Mouse (Mus musculus): ENCODE data around the gene Cdkn1b. TPM values are rescaled to one million over a fixed set of nuclear protein-coding genes. Genes with fewer than 3 reads are reported as not detected.

Gene Cdkn1b
- polyA plus RNA-seq, 1 experiment from 2014 or later = 14.1 TPM

DNA sequence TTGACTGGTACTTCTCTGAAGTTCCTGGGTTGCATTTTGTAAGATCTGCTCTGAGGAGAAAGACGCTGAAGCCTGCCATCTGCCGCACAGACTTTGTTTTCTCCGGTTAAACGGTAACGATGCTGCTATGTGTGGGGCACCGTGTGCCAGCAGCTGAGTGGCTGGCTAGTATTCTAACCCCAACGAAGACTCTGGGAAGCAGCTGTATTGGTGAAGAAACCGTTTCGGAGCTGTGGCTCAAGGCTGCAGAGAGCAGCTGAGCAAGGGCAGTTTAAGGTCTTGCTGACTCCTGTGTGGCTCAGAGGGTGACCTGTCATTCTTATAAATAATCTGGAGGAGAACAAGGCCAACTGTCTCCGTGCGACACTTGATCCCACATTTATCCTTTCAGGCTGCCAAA lies 33.8 kb downstream of the Cdkn1b start:
- H3K27me3 ChIP-seq (ENCODE audit: insufficient read depth, low read length) = no peaks in the 10 kb centered on the region
- TF ChIP-seq CTCF (IDR thresholded peaks at IDR 0.05; ENCODE audit: low read depth) (no peak), EP300 (IDR thresholded peaks at IDR 0.05; ENCODE audit: low read depth) (no peak)
- H3K9ac ChIP-seq (replicated peaks) = no peak overlapping the region
- WGBS (ENCODE audit: insufficient replicate concordance) = 89% methylated on average over 11 of the region's 11 CpGs
- no peaks in the 10 kb centered on the region for H3K9me3 ChIP-seq (ENCODE audit: low read length)
- DNase-seq (no peak), ATAC-seq (no peak)
- no peak overlapping the region for H3K4me2 ChIP-seq (ENCODE audit: low read depth, low read length)
- H3K4me1 ChIP-seq (ENCODE audit: insufficient read depth) = no peaks in the 10 kb centered on the region
- peaks cover 35% of the 10 kb centered on the region for H3K36me3 ChIP-seq (replicated peaks; ENCODE audit: insufficient read depth, low read length)
- no peak overlapping the region for H3K27ac ChIP-seq (ENCODE audit: low read depth)
- H3K4me3 ChIP-seq (ENCODE audit: low read depth, low read length) = no peak overlapping the region

DNA sequence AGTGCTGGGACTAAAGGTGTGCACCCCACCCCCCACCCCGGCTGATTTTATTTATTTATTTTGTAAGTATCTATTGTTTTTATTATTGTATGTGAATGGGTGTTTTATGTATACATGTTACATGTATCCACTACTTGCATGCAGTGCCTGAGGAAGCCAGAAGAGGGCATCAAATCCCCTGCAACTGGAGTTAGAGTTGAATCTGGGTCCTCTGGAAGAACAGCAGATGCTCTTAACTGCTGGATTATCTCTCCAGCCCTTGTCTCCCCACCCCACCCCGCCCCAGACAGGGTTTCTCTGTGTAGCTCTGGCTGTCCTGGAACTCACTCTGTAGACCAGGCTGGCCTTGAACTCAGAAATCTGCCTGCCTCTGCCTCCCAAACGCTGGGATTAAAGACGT lies 36.2 kb downstream of the Cdkn1b start:
- peak; percentile 48 for TF ChIP-seq CTCF (IDR thresholded peaks at IDR 0.05; ENCODE audit: low read depth)
- no peak for TF ChIP-seq EP300 (IDR thresholded peaks at IDR 0.05; ENCODE audit: low read depth)
- peaks cover 20% of the 10 kb centered on the region for H3K36me3 ChIP-seq (replicated peaks; ENCODE audit: insufficient read depth, low read length)
- DNase-seq = peak; percentile 33

DNA sequence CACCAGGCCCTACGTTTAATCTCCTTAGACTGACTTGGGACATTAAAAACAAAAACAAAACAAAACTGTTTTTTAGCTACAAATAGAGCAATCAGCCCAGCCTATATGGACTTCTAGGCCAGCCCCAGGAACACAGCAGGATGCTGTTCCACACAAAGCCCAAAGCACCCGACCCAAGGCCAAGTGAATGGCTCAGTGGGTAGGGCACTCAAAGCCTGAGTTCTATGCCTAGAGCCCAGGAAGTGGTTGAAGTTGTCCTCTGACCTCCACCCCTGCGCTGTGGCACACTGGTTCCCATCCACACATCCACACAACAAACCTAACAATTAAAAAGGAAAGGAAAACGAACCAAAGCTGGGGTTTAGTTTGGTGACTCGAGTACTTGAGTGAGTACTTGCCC lies 41.1 kb downstream of the Cdkn1b start:
- no peak overlapping the region for H3K4me2 ChIP-seq (ENCODE audit: low read depth, low read length)
- 72% methylated on average over 5 of the region's 5 CpGs for WGBS (ENCODE audit: insufficient replicate concordance)
- DNase-seq = no peak

More for the DNA sequence above, 36.2 kb downstream of the Cdkn1b start:
- no peaks in the 10 kb centered on the region for H3K27me3 ChIP-seq (ENCODE audit: insufficient read depth, low read length)
- H3K4me3 ChIP-seq (ENCODE audit: low read depth, low read length) = no peak overlapping the region
- no peaks in the 10 kb centered on the region for H3K9me3 ChIP-seq (ENCODE audit: low read length)
- H3K27ac ChIP-seq (ENCODE audit: low read depth) = no peak overlapping the region
- no peak overlapping the region for H3K9ac ChIP-seq (replicated peaks)
- H3K4me2 ChIP-seq (ENCODE audit: low read depth, low read length) = no peak overlapping the region
- ATAC-seq = no peak
- 82% methylated on average over 4 of the region's 4 CpGs for WGBS (ENCODE audit: insufficient replicate concordance)
- H3K4me1 ChIP-seq (ENCODE audit: insufficient read depth) = no peaks in the 10 kb centered on the region

DNA sequence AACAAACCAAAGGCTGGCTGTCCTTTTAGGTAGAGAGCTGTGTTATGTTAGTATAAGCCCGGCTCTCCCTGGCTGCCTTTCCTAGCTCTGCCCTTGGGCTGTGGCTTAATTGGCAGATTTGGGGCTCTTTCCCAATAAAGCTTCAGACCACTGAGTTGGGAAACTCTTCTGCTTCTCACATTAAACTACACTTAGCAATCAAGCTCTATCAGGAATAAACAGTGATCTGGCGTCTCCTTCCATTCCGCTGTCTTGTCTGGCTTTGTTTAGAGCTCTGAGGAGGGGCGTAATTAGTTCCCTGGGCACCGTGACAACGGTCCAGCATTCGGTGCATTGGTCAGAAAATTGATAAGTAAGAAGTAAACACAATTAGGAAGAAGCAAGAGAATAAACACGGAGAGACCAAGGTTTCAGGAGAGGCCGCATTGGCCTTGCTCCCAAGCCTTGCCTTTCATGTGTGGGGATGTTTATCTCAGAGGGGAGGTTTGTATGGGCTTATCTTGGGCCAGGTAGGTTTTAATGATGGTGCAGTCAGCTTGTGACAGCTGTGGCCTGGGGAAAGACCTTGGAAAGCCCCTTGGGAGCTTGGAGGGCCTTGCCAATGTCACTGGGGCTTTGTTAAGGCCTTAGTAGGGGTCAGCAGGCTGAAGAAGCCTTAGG lies 41.8 kb downstream of the Cdkn1b start:
- H3K36me3 ChIP-seq (replicated peaks; ENCODE audit: insufficient read depth, low read length) = peaks cover 4% of the 10 kb centered on the region; the same call in 1 of the 2 replicates
- no peaks in the 10 kb centered on the region for H3K27me3 ChIP-seq (ENCODE audit: insufficient read depth, low read length)
- H3K4me3 ChIP-seq (ENCODE audit: low read depth, low read length) = no peak overlapping the region
- DNase-seq (no peak), ATAC-seq (no peak)
- no peak overlapping the region for H3K9ac ChIP-seq (replicated peaks)
- WGBS (ENCODE audit: insufficient replicate concordance) = 59% methylated on average over 9 of the region's 9 CpGs
- TF ChIP-seq CTCF (IDR thresholded peaks at IDR 0.05; ENCODE audit: low read depth) (no peak), EP300 (IDR thresholded peaks at IDR 0.05; ENCODE audit: low read depth) (no peak)
- H3K27ac ChIP-seq (ENCODE audit: low read depth) = no peak overlapping the region
- no peak overlapping the region for H3K4me2 ChIP-seq (ENCODE audit: low read depth, low read length)
- no peaks in the 10 kb centered on the region for H3K4me1 ChIP-seq (ENCODE audit: insufficient read depth)
- no peaks in the 10 kb centered on the region for H3K9me3 ChIP-seq (ENCODE audit: low read length)

More for the DNA sequence above, 41.1 kb downstream of the Cdkn1b start:
- Histone ChIP-seq H3K27me3 (ENCODE audit: insufficient read depth, low read length) (no peaks in the 10 kb centered on the region), H3K9me3 (ENCODE audit: low read length) (no peaks in the 10 kb centered on the region), H3K4me3 (ENCODE audit: low read depth, low read length) (no peak overlapping the region), H3K4me1 (ENCODE audit: insufficient read depth) (no peaks in the 10 kb centered on the region), H3K9ac (replicated peaks) (no peak overlapping the region), H3K36me3 (replicated peaks; ENCODE audit: insufficient read depth, low read length) (peaks cover 4% of the 10 kb centered on the region; the same call in 1 of the 2 replicates), H3K27ac (ENCODE audit: low read depth) (no peak overlapping the region)
- TF ChIP-seq CTCF (IDR thresholded peaks at IDR 0.05; ENCODE audit: low read depth) (no peak), EP300 (IDR thresholded peaks at IDR 0.05; ENCODE audit: low read depth) (no peak)
- no peak for ATAC-seq

DNA sequence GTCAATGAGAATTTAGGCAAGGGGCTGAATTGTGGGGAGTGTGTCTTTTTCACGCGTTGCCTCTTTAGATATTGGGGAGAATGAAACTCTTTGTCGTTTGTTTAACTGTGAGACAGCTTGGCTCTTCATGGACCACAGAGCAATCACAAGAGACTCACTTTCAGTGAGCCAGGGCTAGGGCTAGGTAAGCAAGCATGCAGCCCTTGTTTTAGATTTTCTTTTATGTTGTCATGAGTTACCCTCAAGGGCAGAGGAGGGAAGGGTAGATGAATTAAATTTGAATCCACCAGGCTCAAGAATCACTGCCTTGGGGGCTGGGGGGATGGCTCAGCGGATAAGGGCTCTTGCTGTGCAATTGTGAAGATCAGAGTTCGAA lies 42.3 kb downstream of the Cdkn1b start:
- no peak overlapping the region for H3K27ac ChIP-seq (ENCODE audit: low read depth)
- 84% methylated on average over 5 of the region's 5 CpGs for WGBS (ENCODE audit: insufficient replicate concordance)
- H3K9ac ChIP-seq (replicated peaks) = no peak overlapping the region
- H3K27me3 ChIP-seq (ENCODE audit: insufficient read depth, low read length) = no peaks in the 10 kb centered on the region
- H3K9me3 ChIP-seq (ENCODE audit: low read length) = no peaks in the 10 kb centered on the region
- H3K4me3 ChIP-seq (ENCODE audit: low read depth, low read length) = no peak overlapping the region
- H3K36me3 ChIP-seq (replicated peaks; ENCODE audit: insufficient read depth, low read length) = peaks cover 4% of the 10 kb centered on the region; the same call in 1 of the 2 replicates
- DNase-seq = no peak
- no peak overlapping the region for H3K4me2 ChIP-seq (ENCODE audit: low read depth, low read length)
- ATAC-seq = no peak
- H3K4me1 ChIP-seq (ENCODE audit: insufficient read depth) = no peaks in the 10 kb centered on the region
- TF ChIP-seq EP300 (IDR thresholded peaks at IDR 0.05; ENCODE audit: low read depth) (no peak), CTCF (IDR thresholded peaks at IDR 0.05; ENCODE audit: low read depth) (no peak)

DNA sequence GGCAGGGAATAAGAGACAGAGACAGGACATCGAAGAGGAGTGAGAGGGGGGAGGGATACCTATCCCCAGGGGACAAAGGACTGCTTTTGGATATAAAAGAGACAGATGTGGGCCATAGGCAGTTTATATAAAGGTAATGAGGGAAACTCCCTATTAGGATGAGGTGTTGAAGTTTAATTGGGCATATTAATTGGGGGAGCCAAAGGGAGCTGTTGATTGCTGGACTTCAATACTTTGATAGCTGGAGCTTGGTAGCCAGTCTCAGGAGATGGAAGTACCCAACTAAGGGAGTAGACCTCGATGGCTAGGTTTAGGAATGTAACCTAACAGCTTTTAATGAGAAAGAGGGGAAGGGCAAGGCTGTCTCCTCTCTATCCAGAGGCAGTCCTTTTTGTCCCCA lies 43.7 kb downstream of the Cdkn1b start:
- no peaks in the 10 kb centered on the region for H3K4me1 ChIP-seq (ENCODE audit: insufficient read depth)

More for the DNA sequence above, 43.7 kb downstream of the Cdkn1b start:
- H3K9me3 ChIP-seq (ENCODE audit: low read length) = no peaks in the 10 kb centered on the region
- no peaks in the 10 kb centered on the region for H3K36me3 ChIP-seq (replicated peaks; ENCODE audit: insufficient read depth, low read length)
- no peaks in the 10 kb centered on the region for H3K27me3 ChIP-seq (ENCODE audit: insufficient read depth, low read length)
- TF ChIP-seq EP300 (IDR thresholded peaks at IDR 0.05; ENCODE audit: low read depth) = no peak
- no peak for TF ChIP-seq CTCF (IDR thresholded peaks at IDR 0.05; ENCODE audit: low read depth)
- no peak overlapping the region for H3K4me3 ChIP-seq (ENCODE audit: low read depth, low read length)
- H3K4me2 ChIP-seq (ENCODE audit: low read depth, low read length) = no peak overlapping the region
- WGBS (ENCODE audit: insufficient replicate concordance) = 83% methylated on average over 2 of the region's 2 CpGs
- H3K27ac ChIP-seq (ENCODE audit: low read depth) = no peak overlapping the region
- no peak overlapping the region for H3K9ac ChIP-seq (replicated peaks)
- ATAC-seq (no peak), DNase-seq (no peak)

All from liver, postnatal 0 days (tissue).